Mouse (Mus musculus) macrophage (primary cell): ENCODE measurements around the gene Prss47. TPM values are rescaled to one million over a fixed set of nuclear protein-coding genes. Genes with fewer than 3 reads are reported as not detected.

Source experiments
- H3K27ac ChIP-seq: fragments of 350-480 bp; formaldehyde crosslinking; 2 replicates; pipeline ENCODE4 v1.9.0; 2021
- H3K36me3 ChIP-seq: fragments of 350-480 bp; formaldehyde crosslinking; 2 replicates; pipeline ENCODE4 v1.9.0; 2021; ENCODE audit errors: inconsistent target
- H3K4me3 ChIP-seq: fragments of 350-480 bp; formaldehyde crosslinking; 2 replicates; pipeline ENCODE4 v1.9.0; 2021; ENCODE audit errors: inconsistent target
- H3K79me2 ChIP-seq: fragments of 350-480 bp; formaldehyde crosslinking; 2 replicates; pipeline ENCODE4 v1.9.0; 2021; ENCODE audit errors: inconsistent target
- WGBS: methylation state at CpG from one replicate; pipeline ENCODE4 v1.1.7; 2026; ENCODE audit warnings: inconsistent platforms; ENCODE audit not compliant: missing documents; 5-methylcytosine and 5-hydroxymethylcytosine counted together
- polyA plus RNA-seq: library from polyadenylated mRNA; stranded (reverse); fragments of 250-400 nt; gene quantifications from 3 replicates; pipeline ENCODE4 v1.2.4, GENCODE M21; 2018; ENCODE audit warnings: inconsistent platforms
- total RNA-seq, 78 experiments: library from RNA; depleted of rRNA; stranded (reverse); fragments of 250-400 nt; gene quantifications; 1 replicate in 9 of 78; 2 replicates in 24 of 78; 3 replicates in 43 of 78; 4 replicates in 2 of 78; pipeline ENCODE4 v1.2.4; 2018; ENCODE audit warnings: inconsistent platforms in 56 of 78

The Prss47 gene
- total RNA-seq (2018; cell fraction: chromatin; rRNA removed): not detected
- total RNA-seq (2018; cell fraction: cytosol; rRNA removed): not detected
- total RNA-seq (2018; cell fraction: nucleus; rRNA removed): not detected
- not detected in 3 replicates for polyA plus RNA-seq

DNA sequence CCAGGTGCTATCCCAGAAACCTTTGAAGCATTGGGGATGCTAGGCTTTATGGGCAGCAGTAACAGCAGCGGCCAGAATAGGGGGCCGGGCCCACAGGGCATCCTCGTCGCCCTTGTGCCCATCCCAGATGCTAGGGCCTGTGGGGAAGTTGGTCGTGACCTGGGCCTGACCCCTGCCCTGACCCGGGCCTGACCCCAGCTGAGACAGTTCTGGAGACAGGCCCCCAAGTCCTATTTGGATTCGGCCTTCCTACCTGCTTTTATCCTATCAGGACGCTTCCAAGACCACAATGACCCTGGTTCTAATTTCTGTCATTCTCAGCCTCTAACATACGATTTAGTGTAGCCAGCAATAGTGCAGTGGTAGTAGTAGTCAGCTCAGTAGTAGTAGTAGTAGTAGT is at the start of gene Prss47:
TSS of gene Prss47 (minus strand) at position 101 of the 400 bp plus-strand sequence.
- 89% methylated on average over 5 of the region's 9 CpGs for WGBS
- H3K79me2 ChIP-seq: no peaks in the 10 kb centered on the region

DNA sequence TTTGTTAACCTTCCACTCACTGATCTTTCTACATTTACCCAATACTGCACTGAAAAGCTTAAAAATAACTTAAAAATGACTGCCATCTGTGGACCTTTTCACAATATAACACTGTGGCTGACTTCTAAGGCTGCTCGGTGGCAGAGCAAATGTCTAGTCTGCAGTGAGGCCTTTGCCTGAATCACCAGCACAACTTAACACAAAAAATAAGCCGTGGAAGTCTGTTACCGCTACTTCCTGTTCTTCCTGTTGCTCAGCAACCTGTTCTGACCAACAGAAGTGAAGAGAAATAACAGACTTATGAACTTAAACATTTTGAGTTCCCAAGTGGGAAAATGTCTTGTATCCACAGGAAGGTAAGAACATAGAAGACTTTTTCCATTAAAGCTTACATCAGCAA is 48.7 kb upstream of the Prss47 start:
- WGBS: 27% methylated on average over 3 of the region's 3 CpGs
- Histone ChIP-seq H3K27ac (no peak overlapping the region), H3K4me3 (no peak overlapping the region), H3K79me2 (peaks cover 100% of the 10 kb centered on the region), H3K36me3 (no peaks in the 10 kb centered on the region)

More for the DNA sequence above, at the start of gene Prss47:
- Histone ChIP-seq H3K36me3 (no peaks in the 10 kb centered on the region), H3K4me3 (no peak within 1 kb of the TSS), H3K27ac (no peak within 1 kb of the TSS)

DNA sequence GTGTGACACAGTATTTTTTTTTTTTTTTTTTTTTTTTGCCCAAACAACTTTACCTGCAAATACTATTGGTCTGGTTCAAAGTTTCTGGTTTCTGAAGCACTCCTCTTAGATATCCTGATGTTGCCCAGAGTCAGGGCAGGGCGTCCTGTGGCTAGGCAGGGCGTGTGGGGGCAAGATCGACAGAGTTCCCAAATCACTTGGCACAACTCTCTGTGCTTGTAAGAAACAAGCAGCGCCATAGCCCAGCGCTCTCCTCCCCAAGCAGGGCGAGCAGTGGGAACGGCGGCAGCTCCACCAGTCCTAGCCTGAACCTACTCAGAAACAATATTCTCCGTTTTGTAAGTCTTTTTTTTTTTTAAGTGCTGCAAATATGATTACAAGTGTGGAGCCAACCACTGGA is 48.1 kb upstream of the Prss47 start:
- Histone ChIP-seq H3K36me3 (no peaks in the 10 kb centered on the region), H3K27ac (no peak overlapping the region), H3K4me3 (no peak overlapping the region), H3K79me2 (peaks cover 100% of the 10 kb centered on the region)
- 85% methylated on average over 9 of the region's 9 CpGs for WGBS

DNA sequence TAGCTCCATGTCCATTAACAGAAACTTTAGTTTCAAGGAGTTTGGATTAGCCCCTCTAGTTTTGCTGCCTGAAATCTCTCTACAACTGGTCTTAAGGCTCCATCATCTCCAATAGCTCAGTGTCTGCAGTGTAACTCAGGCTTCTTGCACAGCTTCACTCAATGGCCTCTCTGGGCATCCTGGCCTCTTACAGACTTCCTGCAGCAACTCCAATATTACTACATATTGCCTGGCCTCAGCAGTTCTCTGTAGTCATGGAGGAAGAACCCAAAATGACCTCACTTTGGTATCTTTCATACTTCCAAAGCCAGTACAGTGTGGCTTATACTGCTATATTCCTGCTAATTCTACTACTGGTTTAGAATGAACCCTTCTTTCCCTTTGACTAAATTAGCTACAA is 44.5 kb upstream of the Prss47 start:
- Histone ChIP-seq H3K27ac (no peak overlapping the region), H3K4me3 (no peak overlapping the region), H3K79me2 (peaks cover 100% of the 10 kb centered on the region), H3K36me3 (0 out of 2 replicates have a peak, but pooled peaks cover 12% of the 10 kb centered on the region)

DNA sequence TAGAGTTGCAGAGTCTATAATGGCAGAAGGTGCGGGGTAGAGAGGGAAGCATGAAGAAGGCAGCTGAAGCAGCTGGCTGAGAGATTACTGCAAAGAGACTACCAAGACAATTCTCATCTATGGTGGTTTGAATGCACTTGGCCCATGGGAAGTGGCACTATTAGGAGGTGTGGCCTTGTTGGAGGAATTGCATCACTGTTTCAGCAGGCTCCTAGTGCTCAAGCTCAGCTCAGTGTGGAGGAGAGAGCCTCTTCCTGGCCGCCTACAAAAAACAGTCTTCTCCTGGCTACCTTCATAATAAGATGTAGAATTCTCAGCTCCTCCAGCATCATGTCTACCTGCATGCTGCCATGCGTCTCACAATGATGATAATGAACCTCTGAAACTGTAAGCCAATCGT is 43.4 kb upstream of the Prss47 start:
- no peak overlapping the region for H3K4me3 ChIP-seq
- H3K79me2 ChIP-seq: peaks cover 100% of the 10 kb centered on the region
- H3K36me3 ChIP-seq: 0 out of 2 replicates have a peak, but pooled peaks cover 12% of the 10 kb centered on the region
- WGBS: 98% methylated on average over 4 of the region's 4 CpGs
- H3K27ac ChIP-seq: no peak overlapping the region

DNA sequence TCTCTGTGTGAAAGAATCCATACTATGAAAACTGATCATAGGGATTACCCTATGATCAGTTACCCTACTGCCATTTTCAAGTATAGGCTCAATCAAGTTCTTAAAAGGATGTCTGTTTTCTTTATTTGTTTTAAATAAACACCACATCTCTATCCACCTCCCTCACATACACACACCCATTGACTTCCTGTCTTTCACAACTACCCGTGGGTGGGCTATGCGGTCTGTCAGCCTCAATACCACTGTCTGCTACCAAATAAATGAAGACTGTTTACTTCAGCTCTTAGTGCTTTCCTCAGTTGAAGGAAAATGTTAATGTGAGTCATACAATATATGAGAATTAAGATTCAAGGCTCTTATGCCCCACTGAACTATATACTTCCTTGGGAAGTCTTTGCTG is 17.4 kb upstream of the Prss47 start:
- Histone ChIP-seq H3K27ac (no peak overlapping the region), H3K36me3 (peaks cover 44% of the 10 kb centered on the region), H3K79me2 (no peaks in the 10 kb centered on the region), H3K4me3 (no peak overlapping the region)
- WGBS: 53% methylated on average over 2 of the region's 2 CpGs

DNA sequence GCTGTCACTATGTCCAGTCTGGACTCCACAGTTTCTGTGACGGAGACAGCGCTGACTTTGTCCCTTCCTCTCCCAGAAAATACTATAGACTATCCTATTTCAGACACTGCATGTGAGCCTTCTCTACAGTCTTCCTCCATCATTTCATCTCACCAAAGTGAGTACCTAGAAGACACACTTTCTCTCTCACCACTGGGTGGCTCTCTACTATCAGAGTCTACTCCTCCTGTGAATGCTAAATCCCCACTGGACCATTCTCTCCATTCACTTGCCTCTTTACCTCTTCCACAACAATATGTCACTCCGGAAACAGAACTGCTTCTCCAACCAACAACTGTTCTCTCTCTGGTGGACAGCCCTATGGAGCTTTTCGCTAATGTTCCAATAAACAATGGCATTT is 17.5 kb downstream of the Prss47 start:
- 59% methylated on average over 4 of the region's 4 CpGs for WGBS
- H3K79me2 ChIP-seq: no peaks in the 10 kb centered on the region
- H3K27ac ChIP-seq: no peak overlapping the region
- no peaks in the 10 kb centered on the region for H3K36me3 ChIP-seq
- no peak overlapping the region for H3K4me3 ChIP-seq

DNA sequence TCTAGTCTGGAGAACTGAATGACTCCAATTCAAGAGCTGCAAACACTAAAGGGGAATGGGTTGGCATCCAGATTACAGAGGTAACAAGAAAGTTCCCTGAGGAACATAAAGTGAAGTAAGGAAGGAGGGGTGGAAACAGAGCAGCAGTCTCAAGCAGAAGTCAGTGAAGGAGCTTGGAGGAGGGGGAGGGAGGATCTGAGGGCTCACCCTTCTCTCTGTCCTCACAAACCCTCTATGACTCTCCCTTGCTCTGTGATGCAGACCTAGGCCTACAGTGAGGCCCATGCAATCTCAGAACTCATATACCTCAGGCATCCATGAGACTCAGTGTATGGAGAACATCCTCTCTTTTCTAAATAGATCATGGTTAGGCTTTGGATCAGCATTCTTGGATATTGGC is 19.8 kb downstream of the Prss47 start, which contains the start of gene Spata31d1c:
TSS of gene Spata31d1c (plus strand) at position 301 of the 400 bp plus-strand sequence.
- Histone ChIP-seq H3K79me2 (no peaks in the 10 kb centered on the region), H3K27ac (no peak within 1 kb of the TSS), H3K4me3 (no peak within 1 kb of the TSS), H3K36me3 (no peaks in the 10 kb centered on the region)

DNA sequence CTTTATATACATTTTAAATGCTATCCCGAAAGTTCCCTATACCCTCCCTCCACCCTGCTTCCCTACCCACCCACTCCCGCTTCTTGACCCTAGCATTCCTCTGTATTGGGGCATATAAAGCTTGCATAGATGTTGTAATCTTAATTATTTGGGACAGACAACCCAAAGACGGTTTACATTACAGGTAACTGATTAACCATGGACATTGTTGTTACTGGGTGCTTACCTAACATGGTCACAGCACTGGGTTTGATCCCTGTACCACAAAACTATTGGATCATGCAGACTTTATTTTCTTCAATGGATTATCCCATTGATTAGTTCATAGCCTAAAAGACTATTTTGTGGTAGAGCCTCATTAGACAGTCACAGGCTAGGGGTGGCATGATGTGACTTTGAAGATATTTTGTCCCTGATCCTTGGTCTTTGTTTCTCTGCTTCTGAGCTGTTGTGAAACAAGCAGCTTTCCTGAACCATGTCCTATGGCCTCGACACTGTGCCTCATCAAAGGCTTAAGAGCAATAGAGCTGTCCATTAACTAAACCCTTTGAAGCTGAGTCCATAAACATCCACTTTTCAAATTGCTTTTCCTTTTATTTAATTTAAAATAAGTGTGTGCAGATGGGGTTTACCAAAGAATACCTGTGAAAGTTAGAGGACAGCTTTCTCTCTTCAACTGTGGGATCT is 41.4 kb downstream of the Prss47 start:
- H3K79me2 ChIP-seq: no peaks in the 10 kb centered on the region
- WGBS: 78% methylated on average over 4 of the region's 4 CpGs
- H3K36me3 ChIP-seq: no peaks in the 10 kb centered on the region
- no peak overlapping the region for H3K4me3 ChIP-seq
- H3K27ac ChIP-seq: no peak overlapping the region

DNA sequence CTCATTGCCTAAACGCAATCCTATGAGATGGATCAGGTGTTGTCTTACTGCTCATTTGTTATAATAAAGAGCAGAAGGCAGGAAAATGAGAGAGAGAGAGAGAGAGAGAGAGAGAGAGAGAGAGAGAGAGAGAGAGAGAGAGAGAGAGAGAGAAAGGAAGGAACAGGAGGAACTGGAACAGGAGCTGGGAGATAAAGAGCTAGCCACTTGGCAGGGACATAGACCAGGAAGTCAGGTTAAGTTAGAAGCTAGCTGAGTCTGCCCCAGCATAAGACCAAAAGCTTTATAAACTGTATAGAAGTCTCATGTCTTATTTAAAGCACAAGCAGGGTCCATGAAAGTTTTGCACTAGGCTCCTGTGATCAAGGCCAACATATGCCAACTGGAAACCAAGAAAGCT is 44.6 kb downstream of the Prss47 start:
- 20% methylated on average over 1 of the region's 1 CpGs for WGBS
- Histone ChIP-seq H3K36me3 (no peaks in the 10 kb centered on the region), H3K27ac (no peak overlapping the region), H3K4me3 (no peak overlapping the region), H3K79me2 (no peaks in the 10 kb centered on the region)

DNA sequence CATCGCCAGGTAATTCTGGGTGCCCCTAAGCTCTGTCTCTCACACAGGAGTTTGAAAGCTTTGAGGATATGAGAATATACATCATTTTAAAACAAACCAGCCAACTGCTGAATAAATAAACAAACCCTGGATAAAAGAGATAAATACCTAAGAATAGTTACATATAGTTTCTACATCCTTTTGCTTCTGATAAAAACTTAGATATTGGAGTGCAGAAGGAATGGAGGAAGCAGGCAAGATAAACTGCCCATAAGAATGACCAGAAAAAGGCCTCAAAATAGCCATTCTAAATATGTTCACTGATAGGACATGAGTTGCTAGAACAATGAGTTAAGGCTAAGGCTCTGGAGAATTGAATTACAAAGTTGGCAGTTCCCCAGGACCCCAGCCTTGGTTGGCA is 45.8 kb downstream of the Prss47 start:
- Histone ChIP-seq H3K27ac (no peak overlapping the region), H3K36me3 (no peaks in the 10 kb centered on the region), H3K79me2 (no peaks in the 10 kb centered on the region), H3K4me3 (no peak overlapping the region)
- WGBS: 70% methylated on average over 1 of the region's 1 CpGs

DNA sequence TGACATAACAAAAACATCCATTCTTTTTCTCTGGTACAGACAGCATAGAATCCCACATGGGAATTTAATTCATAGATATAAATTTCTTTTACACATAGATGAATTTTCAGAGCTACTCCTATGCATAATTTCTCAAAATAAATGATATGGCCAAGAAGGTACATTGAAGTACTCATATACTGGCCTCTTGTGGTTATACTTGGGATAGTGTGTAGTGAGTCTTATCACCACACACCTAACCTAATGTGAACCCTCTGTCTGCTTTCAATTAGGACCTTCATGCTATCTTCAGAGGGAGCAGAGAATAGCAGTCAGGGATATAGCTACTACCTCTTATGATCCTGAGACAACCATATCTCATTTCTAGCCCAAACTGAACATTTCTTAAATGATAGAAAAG is 47.1 kb downstream of the Prss47 start:
- no peaks in the 10 kb centered on the region for H3K79me2 ChIP-seq
- no peak overlapping the region for H3K27ac ChIP-seq
- no peak overlapping the region for H3K4me3 ChIP-seq
- no peaks in the 10 kb centered on the region for H3K36me3 ChIP-seq

Other genes with a start within 250 kb of the Prss47 start
- not detected in 3 replicates for gene Cntnap3, start 148.8 kb downstream of the Prss47 start, polyA plus RNA-seq
- gene Spata31, start 135.4 kb downstream of the Prss47 start, polyA plus RNA-seq: not detected in 3 replicates
- not detected in 3 replicates for gene Spata31d1c, start 19.7 kb downstream of the Prss47 start, polyA plus RNA-seq
- 44.9 to 54.6 TPM (median 47.6 TPM) in 3 replicates for gene Mfsd14b, start 60.2 kb upstream of the Prss47 start, polyA plus RNA-seq
- not detected in 3 replicates for gene Olfr465-ps1, start 85.3 kb upstream of the Prss47 start, polyA plus RNA-seq
- not detected in 3 replicates for gene Olfr466, start 97.5 kb upstream of the Prss47 start, polyA plus RNA-seq
- gene Nlrp4f, start 153.2 kb upstream of the Prss47 start, polyA plus RNA-seq: 0.03 TPM in 1 of 3 replicates, not detected in the others
- gene Gm10775, start 206.8 kb upstream of the Prss47 start, polyA plus RNA-seq: not detected in 3 replicates
- gene Zfp369, start 226.1 kb upstream of the Prss47 start, polyA plus RNA-seq: 8.6 to 15.6 TPM (median 14.0 TPM) in 3 replicates